Mouse (Mus musculus) lung, adult 10 weeks (tissue): ENCODE measurements around the gene Emc1. TPM values are rescaled to one million over a fixed set of nuclear protein-coding genes. Genes with fewer than 3 reads are reported as not detected.

ENCODE experiments used
- polyA plus RNA-seq: library from polyadenylated mRNA; stranded (reverse); fragments of 350-450 nt; fragmentation: Illumina TruSeq; extraction: RNeasy Lipid Tissue Mini Kit (QIAGEN cat#74804); gene quantifications from one replicate; pipeline ENCODE4 v1.2.3, GENCODE M21; 2014; ENCODE audit warnings: low read depth, low replicate concordance; ENCODE audit not compliant: insufficient read depth

Gene Emc1
- polyA plus RNA-seq: 8.2 TPM

GRCm38 (mm10) chr4:139351931-139352711 is at the start of gene Emc1, which contains the start of the genes Mrto4 and Ubr4:
Gene Emc1 (plus strand): TSS chr4:139352587.
Gene Mrto4 (minus strand): TSS chr4:139352576.
Gene Ubr4 (plus strand): TSS chr4:139352609.

GRCm38 (mm10) chr4:139310171-139310898 is 42.1 kb upstream of the Emc1 start, which contains the start of the genes Pqlc2 and Akr7a5:
Gene Pqlc2 (minus strand): TSS chr4:139310708.
Gene Akr7a5 (plus strand): TSS chr4:139310744.

Other genes with a start within 250 kb of the Emc1 start
- 280 TPM for gene Minos1, start 221.5 kb upstream of the Emc1 start, polyA plus RNA-seq
- gene Capzb, start 159.7 kb upstream of the Emc1 start, polyA plus RNA-seq: 230 TPM
- 6.3 TPM for gene Pqlc2, start 41.9 kb upstream of the Emc1 start, polyA plus RNA-seq
- gene Akr7a5, start 41.8 kb upstream of the Emc1 start, polyA plus RNA-seq: 31.1 TPM
- 30.3 TPM for gene Mrto4, start within 50 bp of the Emc1 start, polyA plus RNA-seq
- 41.2 TPM for gene Ubr4, start within 50 bp of the Emc1 start, polyA plus RNA-seq
- gene Iffo2, start 178.0 kb downstream of the Emc1 start, polyA plus RNA-seq: 4.4 TPM